In genomic region chr8:47939933-47940870, GRCm38 (mm10) we compare ENCODE assay signal across 10 mouse cellular contexts. TPM values are rescaled to one million over a fixed set of nuclear protein-coding genes. Genes with fewer than 3 reads are reported as not detected.
DNase-seq lines count a peak whose midpoint lies in the region; ATAC-seq lines count a peak whose summit lies in the region.
"Had no signal": no experiment of that assay in that cellular context is flagged by ENCODE, and none has a peak within 500 bp of the region (broad histone marks: within the 10 kb centered on the region; RNA-seq: fewer than 3 reads in every experiment).

No protein-coding gene starts in this region.

- H3K4me1 ChIP-seq in heart, embryonic 12.5 days (replicated peaks): peaks cover 37% of the 10 kb centered on the region
- peaks cover 16% of the 10 kb centered on the region for H3K4me1 ChIP-seq in neural tube, embryonic 13.5 days (replicated peaks)
- H3K4me1 ChIP-seq in limb, embryonic 15.5 days: peaks cover 17% of the 10 kb centered on the region

- 63% methylated on average over 10 of the region's 10 CpGs for WGBS in heart, embryonic 12.5 days
- WGBS in neural tube, embryonic 13.5 days: 84% methylated on average over 10 of the region's 10 CpGs
- 60% methylated on average over 10 of the region's 10 CpGs for WGBS in limb, embryonic 15.5 days

- peak overlapping the region; percentile 38 for H3K27ac ChIP-seq in heart, embryonic 12.5 days (ENCODE audit: poor library complexity, severe bottlenecking)
- 0 out of 2 replicates have a peak overlapping the region, but pooled peaks have one; percentile 13 for H3K27ac ChIP-seq in neural tube, embryonic 13.5 days (replicated peaks)
- H3K27ac ChIP-seq in limb, embryonic 15.5 days: peak overlapping the region; percentile 61

- no peak overlapping the region for H3K4me2 ChIP-seq in heart, embryonic 12.5 days
- H3K4me2 ChIP-seq in neural tube, embryonic 13.5 days: no peak overlapping the region
- H3K4me2 ChIP-seq in limb, embryonic 15.5 days: no peak overlapping the region

- H3K9ac ChIP-seq in heart, embryonic 12.5 days: 0 out of 2 replicates have a peak overlapping the region, but pooled peaks have one; percentile 26
- no peak overlapping the region for H3K9ac ChIP-seq in neural tube, embryonic 13.5 days
- H3K9ac ChIP-seq in limb, embryonic 15.5 days: no peak overlapping the region

- H3K36me3 ChIP-seq in heart, embryonic 12.5 days: peaks cover 3% of the 10 kb centered on the region; the same call in 1 of the 2 replicates
- H3K36me3 ChIP-seq in neural tube, embryonic 13.5 days: no peaks in the 10 kb centered on the region
- H3K36me3 ChIP-seq in limb, embryonic 15.5 days: no peaks in the 10 kb centered on the region

- ATAC-seq in heart, embryonic 12.5 days (ENCODE audit: insufficient number of reproducible peaks, low FRiP score): no peak
- no peak for ATAC-seq in neural tube, embryonic 13.5 days (ENCODE audit: low read depth)
- no peak for ATAC-seq in limb, embryonic 15.5 days (ENCODE audit: insufficient number of reproducible peaks, low FRiP score, low TSS enrichment, low read depth)

- H3K27me3 ChIP-seq in heart, embryonic 12.5 days (replicated peaks): no peaks in the 10 kb centered on the region
- H3K27me3 ChIP-seq in neural tube, embryonic 13.5 days: no peaks in the 10 kb centered on the region
- no peaks in the 10 kb centered on the region for H3K27me3 ChIP-seq in limb, embryonic 15.5 days
- H3K27me3 ChIP-seq: CH12.LX had no signal

- H3K4me3 ChIP-seq in heart, embryonic 12.5 days: no peak overlapping the region
- no peak overlapping the region for H3K4me3 ChIP-seq in neural tube, embryonic 13.5 days
- no peak overlapping the region for H3K4me3 ChIP-seq in limb, embryonic 15.5 days

- H3K9me3 ChIP-seq in heart, embryonic 12.5 days (replicated peaks): no peaks in the 10 kb centered on the region
- H3K9me3 ChIP-seq in neural tube, embryonic 13.5 days: no peaks in the 10 kb centered on the region
- no peaks in the 10 kb centered on the region for H3K9me3 ChIP-seq in limb, embryonic 15.5 days

- DNase-seq in heart, postnatal 25 days (ENCODE audit: low spot score): no peak
- DNase-seq in neural tube, embryonic 10.5 days (ENCODE audit: extremely low spot score, low spot score): no peak
- no peak for DNase-seq in thymus, postnatal 25 days
- DNase-seq in thymus, postnatal 14 days: no peak
- no peak for DNase-seq in urinary bladder, postnatal 14 days (ENCODE audit: low spot score)
- DNase-seq: cerebellum, adult 18-20 months had no signal

- intact Hi-C loops in heart, postnatal 25 days (cut with DNase I): no loop called here

RNA-seq across cellular contexts. Expression of gene Wwc2, which starts 50.5 kb away (rescaled TPM):
- polyA plus RNA-seq in heart, embryonic 12.5 days (2016; fragmentation: Nextera tagmentation; extraction: Ambion mirVana): 22.1 and 23.9 TPM in 2 replicates
- total RNA-seq in heart, postnatal 25 days (2021): 10 to 100 TPM; 25.0 to 28.2 TPM
- 6.7 and 6.8 TPM in 2 replicates for polyA plus RNA-seq in neural tube, embryonic 13.5 days (2015; fragmentation: Nextera tagmentation; extraction: Ambion mirVana)
- 9.4 and 11.9 TPM in 2 replicates for polyA plus RNA-seq in limb, embryonic 15.5 days (2015; fragmentation: Nextera tagmentation; extraction: Ambion mirVana)
